Mouse (Mus musculus) midbrain, embryonic 14.5 days (tissue): ENCODE measurements around the gene Aldoc. TPM values are rescaled to one million over a fixed set of nuclear protein-coding genes. Genes with fewer than 3 reads are reported as not detected.
A peak's percentile ranks its signal among the peaks of the same experiment; 100 is the strongest.

Experiments used
- ATAC-seq: fragments of 200-750 bp; cut with Nextera tagmentation; 2 replicates; pipeline ENCODE4 v1.8.0; 2017; ENCODE audit warnings: moderate number of reproducible peaks, moderate library complexity; ENCODE audit not compliant: low FRiP score, low TSS enrichment
- DNase-seq: peaks from one replicate; pipeline ENCODE4 v3.0.0-alpha.2; 2015
- H3K27ac ChIP-seq: fragments of 300-500 bp; sonication (generic); replicated peaks from 2 replicates; pipeline ENCODE4 v1.5.1; 2014; ENCODE audit warnings: mild to moderate bottlenecking, low read depth, low read length, moderate library complexity
- H3K27me3 ChIP-seq: fragments of 300-500 bp; sonication (generic); 2 replicates; pipeline ENCODE4 v1.6.1; 2014; ENCODE audit warnings: low read length, control low read depth, mixed read lengths; ENCODE audit not compliant: control insufficient read depth, insufficient read depth
- H3K36me3 ChIP-seq: fragments of 300-500 bp; sonication (generic); 2 replicates; pipeline ENCODE4 v1.6.1; 2014; ENCODE audit warnings: low read length, control low read depth; ENCODE audit not compliant: control insufficient read depth, insufficient read depth
- H3K4me1 ChIP-seq: fragments of 300-500 bp; sonication (generic); 2 replicates; pipeline ENCODE4 v1.6.1; 2014; ENCODE audit warnings: mild to moderate bottlenecking, antibody characterized with exemption, low read length, control low read depth; ENCODE audit not compliant: control insufficient read depth, insufficient read depth
- H3K4me2 ChIP-seq: fragments of 300-500 bp; sonication (generic); 2 replicates; pipeline ENCODE4 v1.6.1; 2014; ENCODE audit warnings: mild to moderate bottlenecking, low read length, moderate library complexity
- H3K4me3 ChIP-seq: fragments of 300-500 bp; sonication (generic); replicated peaks from 2 replicates; pipeline ENCODE4 v1.5.1; 2014; ENCODE audit warnings: low read depth, low read length
- H3K9ac ChIP-seq: fragments of 300-500 bp; sonication (generic); replicated peaks from 2 replicates; pipeline ENCODE4 v1.6.1; 2014; ENCODE audit warnings: mild to moderate bottlenecking, low read length, moderate library complexity
- H3K9me3 ChIP-seq: fragments of 300-500 bp; sonication (generic); 2 replicates; pipeline ENCODE4 v1.6.1; 2016; ENCODE audit warnings: low read length, control low read depth, mixed read lengths; ENCODE audit not compliant: control insufficient read depth
- WGBS: fragments of 180-500 bp; shearing (Covaris S2); extraction: QIAGEN DNeasy Blood & Tissue Kit; methylation state at CpG from one replicate; pipeline ENCODE4 v1.1.7; 2014; 5-methylcytosine and 5-hydroxymethylcytosine counted together
- polyA plus RNA-seq: library from polyadenylated mRNA; unstranded; fragments of >200 nt; fragmentation: Nextera tagmentation; extraction: Ambion mirVana; gene quantifications from 2 replicates; pipeline ENCODE4 v1.2.1, GENCODE M21; 2014

Aldoc gene
- polyA plus RNA-seq, 1 experiment from 2014 or later: 71.2 TPM

- ATAC-seq (no peak), DNase-seq (no peak)
- Histone ChIP-seq H3K4me3 (no peak overlapping the region), H3K27ac (no peak overlapping the region), H3K27me3 (no peaks in the 10 kb centered on the region), H3K9ac (no peak overlapping the region), H3K4me1 (no peaks in the 10 kb centered on the region), H3K9me3 (no peaks in the 10 kb centered on the region), H3K4me2 (no peak overlapping the region), H3K36me3 (no peaks in the 10 kb centered on the region)
- 50% methylated on average over 8 of the region's 8 CpGs for WGBS
These were observed 41.3 kb downstream of the Aldoc start for GRCm38 (mm10) chr11:78364103-78364502.

- WGBS: 90% methylated on average over 15 of the region's 15 CpGs
- Histone ChIP-seq H3K27me3 (no peaks in the 10 kb centered on the region), H3K27ac (no peak overlapping the region), H3K9me3 (no peaks in the 10 kb centered on the region), H3K4me3 (no peak overlapping the region), H3K4me2 (no peak overlapping the region), H3K4me1 (no peaks in the 10 kb centered on the region), H3K9ac (no peak overlapping the region), H3K36me3 (no peaks in the 10 kb centered on the region)
- ATAC-seq: no peak
- no peak for DNase-seq
These were observed 44.9 kb downstream of the Aldoc start for GRCm38 (mm10) chr11:78367456-78368225.

GRCm38 (mm10) chr11:78370389-78370788 lies 47.6 kb downstream of the Aldoc start:
- H3K4me3 ChIP-seq: no peak overlapping the region
- no peak overlapping the region for H3K27ac ChIP-seq
- H3K9me3 ChIP-seq: no peaks in the 10 kb centered on the region
- DNase-seq (no peak), ATAC-seq (no peak)
- H3K9ac ChIP-seq: no peak overlapping the region
- no peak overlapping the region for H3K4me2 ChIP-seq
- 57% methylated on average over 1 of the region's 1 CpGs for WGBS
- H3K36me3 ChIP-seq: no peaks in the 10 kb centered on the region
- no peaks in the 10 kb centered on the region for H3K4me1 ChIP-seq
- no peaks in the 10 kb centered on the region for H3K27me3 ChIP-seq

- no peak for DNase-seq
These were observed 48.9 kb downstream of the Aldoc start for GRCm38 (mm10) chr11:78371711-78372110.

GRCm38 (mm10) chr11:78372166-78372565 lies 49.4 kb downstream of the Aldoc start:
- no peak for DNase-seq
- no peak for ATAC-seq

More at GRCm38 (mm10) chr11:78371711-78372110, 48.9 kb downstream of the Aldoc start:
- no peaks in the 10 kb centered on the region for H3K4me1 ChIP-seq
- no peak for ATAC-seq
- no peaks in the 10 kb centered on the region for H3K36me3 ChIP-seq
- H3K4me2 ChIP-seq: no peak overlapping the region
- 91% methylated on average over 11 of the region's 11 CpGs for WGBS
- H3K4me3 ChIP-seq: no peak overlapping the region
- H3K27me3 ChIP-seq: no peaks in the 10 kb centered on the region
- no peaks in the 10 kb centered on the region for H3K9me3 ChIP-seq
- H3K9ac ChIP-seq: no peak overlapping the region
- H3K27ac ChIP-seq: no peak overlapping the region

GRCm38 (mm10) chr11:78372610-78373009 lies 49.8 kb downstream of the Aldoc start:
- ATAC-seq: no peak
- Histone ChIP-seq H3K9me3 (no peaks in the 10 kb centered on the region), H3K27me3 (no peaks in the 10 kb centered on the region), H3K36me3 (no peaks in the 10 kb centered on the region), H3K4me3 (no peak overlapping the region), H3K4me2 (no peak overlapping the region), H3K9ac (0 out of 2 replicates have a peak overlapping the region, but pooled peaks have one; percentile 6), H3K4me1 (no peaks in the 10 kb centered on the region), H3K27ac (no peak overlapping the region)
- peak; percentile 9 for DNase-seq
- WGBS: 49% methylated on average over 7 of the region's 7 CpGs

More at GRCm38 (mm10) chr11:78372166-78372565, 49.4 kb downstream of the Aldoc start:
- Histone ChIP-seq H3K4me1 (no peaks in the 10 kb centered on the region), H3K4me2 (no peak overlapping the region), H3K36me3 (no peaks in the 10 kb centered on the region), H3K9ac (no peak overlapping the region), H3K27me3 (no peaks in the 10 kb centered on the region), H3K4me3 (no peak overlapping the region), H3K9me3 (no peaks in the 10 kb centered on the region), H3K27ac (no peak overlapping the region)
- 90% methylated on average over 3 of the region's 3 CpGs for WGBS

- Histone ChIP-seq H3K36me3 (no peaks in the 10 kb centered on the region), H3K9ac (no peak overlapping the region), H3K4me3 (no peak overlapping the region), H3K27ac (no peak overlapping the region), H3K4me2 (no peak overlapping the region), H3K27me3 (no peaks in the 10 kb centered on the region), H3K4me1 (no peaks in the 10 kb centered on the region), H3K9me3 (no peaks in the 10 kb centered on the region)
- no peak for DNase-seq
- WGBS: 77% methylated on average over 8 of the region's 8 CpGs
- ATAC-seq: no peak
These were observed 51.4 kb downstream of the Aldoc start for GRCm38 (mm10) chr11:78374147-78374546.
